Mouse (Mus musculus) ES-E14 (cell line): Measurements from ENCODE around the gene Arhgap29. TPM values are rescaled to one million over a fixed set of nuclear protein-coding genes. Genes with fewer than 3 reads are reported as not detected.

ENCODE experiments used
- DNase-seq: peaks from one replicate; pipeline ENCODE4 v3.0.0-alpha.2; 2013; ENCODE audit warnings: low read depth, low spot score
- H3K27ac ChIP-seq: 2 replicates; pipeline ENCODE4 v1.5.1; 2012; ENCODE audit warnings: low read depth, mild to moderate bottlenecking, low read length, moderate library complexity, mixed read lengths; ENCODE audit not compliant: poor library complexity, insufficient read depth, severe bottlenecking
- H3K36me3 ChIP-seq: 2 replicates; pipeline ENCODE4 v1.6.1; 2012; ENCODE audit warnings: mild to moderate bottlenecking, low read length, moderate library complexity, mixed read lengths; ENCODE audit not compliant: control insufficient read depth, poor library complexity, insufficient read depth, severe bottlenecking
- H3K4me1 ChIP-seq, 2 experiments: fragments of 150-350 bp in 1 of 2; sonication (generic) in 1 of 2; 2 replicates each; pipeline ENCODE4 v1.6.1; 2012; ENCODE audit warnings: low read length in 2 of 2, mild to moderate bottlenecking in 1 of 2, mixed read lengths in 1 of 2; ENCODE audit not compliant: control insufficient read depth in 2 of 2, insufficient read depth in 2 of 2, poor library complexity in 1 of 2
- H3K4me3 ChIP-seq, 2 experiments: fragments of 150-350 bp in 1 of 2; sonication (generic) in 1 of 2; 2 replicates each; pipeline ENCODE4 v1.5.1; 2012; ENCODE audit warnings: low read length in 2 of 2, low read depth in 1 of 2, mild to moderate bottlenecking in 1 of 2, mixed read lengths in 1 of 2; ENCODE audit not compliant: insufficient read depth in 1 of 2, poor library complexity in 1 of 2, severe bottlenecking in 1 of 2
- H3K9ac ChIP-seq: 2 replicates; pipeline ENCODE4 v1.6.1; 2012; ENCODE audit warnings: low read depth, mild to moderate bottlenecking, low read length, mixed read lengths; ENCODE audit not compliant: poor library complexity, insufficient read depth, severe bottlenecking
- H3K9me3 ChIP-seq: fragments of 150-350 bp; sonication (generic); 2 replicates; pipeline ENCODE4 v1.6.1; 2012; ENCODE audit warnings: low read depth, mild to moderate bottlenecking, low read length; ENCODE audit not compliant: control insufficient read depth, insufficient read depth
- CHD2 ChIP-seq: IDR thresholded peaks from 2 replicates; pipeline ENCODE4 v1.6.1; 2014; ENCODE audit warnings: mild to moderate bottlenecking, low read depth, low read length, inconsistent platforms
- HCFC1 ChIP-seq: IDR thresholded peaks from 2 replicates; pipeline ENCODE4 v1.6.1; 2012; ENCODE audit warnings: low read length, inconsistent platforms, borderline replicate concordance; ENCODE audit not compliant: insufficient read depth
- MAFK ChIP-seq: IDR thresholded peaks from 2 replicates; pipeline ENCODE4 v1.6.1; 2014; ENCODE audit warnings: mild to moderate bottlenecking, low read depth, low read length, inconsistent platforms; ENCODE audit not compliant: insufficient read depth
- ZC3H11A ChIP-seq: IDR thresholded peaks from 2 replicates; pipeline ENCODE4 v1.6.1; 2012; ENCODE audit warnings: low read depth, mild to moderate bottlenecking, inconsistent platforms, low read length, borderline replicate concordance
- ZNF384 ChIP-seq: IDR thresholded peaks from 2 replicates; pipeline ENCODE4 v1.6.1; 2012; ENCODE audit warnings: low read depth, low read length, inconsistent platforms
- in situ Hi-C, 2 experiments: fragments of 600-800 bp; cut with MboI; formaldehyde crosslinking; loops; one replicate each; pipeline ENCODE4 v1.15.1; 2025; ENCODE audit warnings: low sequenced_read_pairs in 2 of 2, inconsistent platforms in 1 of 2; ENCODE audit not compliant: unreplicated experiment in 2 of 2
- total RNA-seq: library from RNA; depleted of rRNA; stranded (reverse); fragments of 300-350 nt; gene quantifications from 2 replicates; pipeline ENCODE4 v1.2.3, GENCODE M21; 2012

Arhgap29 gene
- total RNA-seq, 1 experiment = 25.1 TPM

- no peak overlapping the region for H3K4me3 ChIP-seq
- H3K4me1 ChIP-seq = no peaks in the 10 kb centered on the region
- no peak for DNase-seq
- H3K36me3 ChIP-seq = no peaks in the 10 kb centered on the region
- in situ Hi-C loops = no loop called here
- no peak overlapping the region for H3K9ac ChIP-seq
- no peak for TF ChIP-seq ZNF384
- no peak for TF ChIP-seq MAFK
- no peak for TF ChIP-seq CHD2
- TF ChIP-seq ZC3H11A = no peak
- H3K9me3 ChIP-seq = no peaks in the 10 kb centered on the region
- no peak overlapping the region for H3K27ac ChIP-seq
These were observed 31.6 kb upstream of the Arhgap29 start for GRCm38 (mm10) chr3:121920769-121921168.

GRCm38 (mm10) chr3:121924768-121925486 is 27.4 kb upstream of the Arhgap29 start:
- no peaks in the 10 kb centered on the region for H3K36me3 ChIP-seq
- no peak overlapping the region for H3K4me3 ChIP-seq
- H3K9me3 ChIP-seq = no peaks in the 10 kb centered on the region
- no peak for DNase-seq
- no peaks in the 10 kb centered on the region for H3K4me1 ChIP-seq
- no peak overlapping the region for H3K27ac ChIP-seq
- no peak overlapping the region for H3K9ac ChIP-seq
- TF ChIP-seq ZNF384 (no peak), HCFC1 (no peak), MAFK (no peak), ZC3H11A (no peak), CHD2 (no peak)
- in situ Hi-C loops = no loop called here

DNA sequence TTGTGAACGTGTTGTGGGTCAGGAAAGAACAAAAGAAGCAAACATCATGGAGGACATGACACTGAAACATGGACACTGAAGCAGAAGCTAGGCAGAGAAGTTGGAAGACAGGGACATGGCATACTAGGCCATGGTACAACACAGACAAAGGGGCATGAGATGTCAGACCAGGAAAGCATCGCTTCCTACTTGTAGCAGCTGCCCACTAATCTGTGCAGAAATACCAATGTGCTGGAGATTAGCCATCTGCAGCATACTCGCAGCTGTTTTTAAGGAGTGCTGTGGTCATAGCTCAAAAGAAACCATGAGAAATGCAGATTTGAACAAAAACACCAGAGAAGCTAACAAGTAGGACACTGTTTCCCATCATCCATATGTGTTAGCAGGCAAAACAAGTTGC is 24.7 kb upstream of the Arhgap29 start:
- Histone ChIP-seq H3K4me3 (no peak overlapping the region), H3K36me3 (no peaks in the 10 kb centered on the region), H3K9me3 (no peaks in the 10 kb centered on the region), H3K27ac (no peak overlapping the region), H3K4me1 (no peaks in the 10 kb centered on the region), H3K9ac (no peak overlapping the region)
- TF ChIP-seq CHD2 (no peak), HCFC1 (no peak), ZC3H11A (no peak), ZNF384 (no peak), MAFK (no peak)
- in situ Hi-C loops = no loop called here
- no peak for DNase-seq

- H3K9ac ChIP-seq = no peak overlapping the region
- H3K4me1 ChIP-seq = no peaks in the 10 kb centered on the region
- no peak overlapping the region for H3K4me3 ChIP-seq
- no peaks in the 10 kb centered on the region for H3K9me3 ChIP-seq
- H3K27ac ChIP-seq = no peak overlapping the region
- no peaks in the 10 kb centered on the region for H3K36me3 ChIP-seq
- TF ChIP-seq ZC3H11A = no peak
- TF ChIP-seq ZNF384 = no peak
- TF ChIP-seq HCFC1 = no peak
- TF ChIP-seq CHD2 = no peak
- TF ChIP-seq MAFK = no peak
- DNase-seq = no peak
- in situ Hi-C loops = no loop called here
These were observed 19.5 kb upstream of the Arhgap29 start for GRCm38 (mm10) chr3:121932815-121933214.

DNA sequence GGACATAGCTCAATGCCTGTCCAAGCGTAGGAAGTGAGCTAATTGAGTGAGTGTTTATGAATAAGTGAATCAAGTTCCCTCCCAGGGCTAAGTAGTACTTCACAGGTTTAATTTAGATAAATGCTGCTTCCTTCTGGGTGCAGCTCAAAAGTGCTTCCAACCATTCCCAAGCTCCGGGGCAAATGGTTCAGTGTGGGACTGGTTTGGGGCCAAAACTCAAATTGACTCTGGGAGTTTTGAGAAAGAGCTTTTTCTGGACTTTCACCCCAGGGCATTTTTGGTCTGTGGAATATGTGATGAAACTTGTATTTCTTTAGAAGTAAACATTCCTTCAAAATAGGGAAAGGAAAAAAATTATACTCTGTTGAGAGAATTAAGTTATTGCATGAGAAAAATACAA is 16.1 kb upstream of the Arhgap29 start:
- Histone ChIP-seq H3K27ac (no peak overlapping the region), H3K36me3 (no peaks in the 10 kb centered on the region), H3K4me3 (no peak overlapping the region), H3K9ac (no peak overlapping the region), H3K4me1 (no peaks in the 10 kb centered on the region), H3K9me3 (no peaks in the 10 kb centered on the region)
- TF ChIP-seq CHD2 = no peak
- DNase-seq = no peak
- in situ Hi-C loops = no loop called here
